Mouse (Mus musculus) naive thymus-derived CD4-positive, alpha-beta T cell, adult 2 months (primary cell): Measurements from ENCODE around the gene Pik3ip1.
A peak's percentile ranks its signal among the peaks of the same experiment; 100 is the strongest.

Experiments
- DNase-seq: peaks from one replicate; pipeline ENCODE4 v3.0.0-alpha.2; 2011; ENCODE audit warnings: low read depth

Pik3ip1 gene

GRCm38 (mm10) chr11:3337173-3337955 lies 7.2 kb downstream of the Pik3ip1 start:
- DNase-seq = no peak

DNA sequence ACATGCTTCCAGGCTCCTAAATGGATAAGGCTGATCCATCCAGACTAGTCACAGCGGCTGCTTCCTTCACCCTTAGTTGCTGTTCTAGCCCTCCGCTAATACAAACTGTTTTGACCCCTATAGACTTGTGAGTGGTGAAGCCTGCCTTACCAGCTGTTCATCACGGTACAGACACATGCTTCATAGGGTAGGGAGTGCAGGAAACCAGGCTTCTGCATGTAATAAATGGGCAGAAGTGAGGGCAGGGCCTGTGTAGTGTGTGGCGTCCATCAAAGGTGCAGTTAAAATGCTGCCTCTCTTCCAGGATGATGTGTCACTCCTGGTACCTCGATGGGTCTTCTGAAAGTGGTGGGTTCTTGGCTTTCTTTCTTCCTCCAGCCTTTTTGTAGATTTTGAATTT lies 7.8 kb downstream of the Pik3ip1 start:
- DNase-seq = no peak

DNA sequence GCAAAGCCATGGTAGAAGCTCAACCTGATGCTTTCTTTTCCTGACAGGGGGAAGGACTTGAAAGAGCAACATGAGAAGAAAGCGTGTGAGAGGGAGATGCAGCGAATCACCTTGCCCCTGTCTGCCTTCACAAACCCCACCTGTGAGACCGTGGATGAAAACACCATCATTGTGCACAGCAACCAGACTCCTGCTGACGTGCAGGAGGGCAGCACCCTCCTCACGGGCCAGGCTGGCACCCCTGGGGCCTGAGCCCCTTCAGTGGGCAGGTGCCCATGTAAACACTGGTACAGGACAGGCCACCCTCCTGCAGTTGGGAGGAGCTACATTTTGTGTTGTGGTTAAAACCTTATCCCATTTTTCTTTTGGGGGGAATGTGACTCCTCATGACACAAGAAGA lies 11.3 kb downstream of the Pik3ip1 start:
- no peak for DNase-seq

DNA sequence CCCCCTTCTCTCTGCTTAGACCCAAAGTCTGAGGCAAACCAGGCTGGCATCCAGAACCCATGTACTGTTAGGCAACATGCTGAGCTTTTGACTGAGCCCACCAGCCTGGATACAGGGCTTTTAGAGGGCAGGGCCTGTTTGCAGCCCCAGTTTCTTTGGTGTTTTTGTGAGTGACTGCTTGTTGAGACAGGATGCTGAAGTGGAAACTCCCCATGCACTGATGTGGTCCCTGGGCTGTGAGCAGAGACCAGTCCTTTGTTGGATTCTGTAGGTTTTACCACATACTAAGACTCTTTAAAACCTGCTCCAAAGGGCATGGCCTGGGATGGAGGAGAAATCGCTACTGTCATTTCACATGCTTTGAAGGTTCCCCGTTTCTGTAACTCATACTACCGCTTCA lies 14.7 kb downstream of the Pik3ip1 start:
- DNase-seq = peak; percentile 84

DNA sequence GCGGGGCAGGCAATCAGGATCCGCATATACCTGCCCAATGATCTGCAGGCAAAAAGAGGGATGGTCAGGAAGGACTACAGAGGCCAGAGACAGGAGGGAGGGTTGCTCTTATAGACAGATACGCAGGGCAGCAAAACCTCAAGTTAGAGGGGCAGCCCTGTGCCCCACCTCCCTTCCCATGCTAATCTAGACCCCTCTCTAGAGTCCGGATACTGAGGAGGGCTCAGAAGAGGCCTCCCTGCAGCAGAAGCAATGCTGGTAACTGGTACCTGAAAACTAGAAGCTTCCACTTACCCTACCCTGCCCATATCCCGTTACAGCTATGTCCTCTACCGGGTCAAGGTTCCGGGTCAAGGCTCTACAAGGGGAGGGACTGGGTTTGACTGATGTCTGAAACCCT lies 16.1 kb downstream of the Pik3ip1 start:
- no peak for DNase-seq

- DNase-seq = peak; percentile 90
Observed at GRCm38 (mm10) chr11:3347091-3347834, 17.1 kb downstream of the Pik3ip1 start.

GRCm38 (mm10) chr11:3347835-3348195 lies 17.6 kb downstream of the Pik3ip1 start:
- no peak for DNase-seq

DNA sequence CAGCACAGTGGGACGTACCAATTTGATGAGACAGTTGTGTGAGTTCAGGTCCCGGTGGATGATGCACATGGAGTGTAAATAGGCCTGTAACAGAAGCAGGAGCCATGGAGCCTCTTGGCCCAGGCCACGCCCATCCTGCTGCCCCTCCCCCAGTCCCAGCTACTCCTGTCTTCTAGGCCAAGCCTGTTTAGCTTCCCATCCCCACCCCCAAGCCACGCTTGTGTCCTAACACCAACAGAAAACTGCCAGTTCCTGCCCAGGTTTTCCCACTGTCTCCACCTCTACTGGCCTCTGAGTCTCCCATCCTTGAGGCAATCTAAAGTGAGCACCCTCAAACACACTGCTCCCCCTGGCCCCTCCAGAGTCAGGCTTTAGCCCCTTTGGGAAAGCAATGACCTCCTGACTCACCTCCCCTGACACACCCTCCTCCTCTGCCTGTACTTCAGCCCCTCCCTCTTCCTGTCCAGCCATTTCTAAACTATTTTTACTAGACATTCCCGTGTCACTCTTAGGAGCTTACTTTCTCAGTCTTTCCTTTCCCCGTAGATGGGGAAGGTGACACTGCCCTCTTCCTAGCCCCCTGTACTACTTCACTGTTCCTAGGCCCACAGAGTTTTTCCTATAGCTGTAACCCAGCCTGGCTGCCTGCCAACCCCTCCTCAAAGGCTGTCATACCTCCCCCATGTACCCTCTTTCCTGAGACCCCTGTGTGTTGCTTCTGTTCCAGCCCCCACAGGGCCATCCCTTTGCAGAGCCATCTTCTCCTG lies 18.6 kb downstream of the Pik3ip1 start:
- peak; percentile 48 for DNase-seq

DNA sequence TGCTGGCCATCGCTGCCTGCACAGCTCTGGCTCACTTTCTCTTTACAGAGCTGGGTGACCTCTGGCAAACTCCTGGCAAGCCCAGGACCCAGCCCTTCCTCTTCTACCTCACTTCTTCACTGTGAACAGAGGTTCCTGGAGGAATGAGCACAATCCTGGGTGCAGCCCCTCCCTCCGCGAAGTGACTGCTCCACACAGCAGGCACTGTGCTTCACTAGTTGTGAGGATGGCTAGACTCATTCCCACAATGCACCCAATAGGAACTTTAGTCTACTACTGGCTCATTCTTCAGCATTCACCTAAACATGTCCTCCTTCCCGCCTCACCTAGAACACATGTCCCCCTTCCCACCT lies 19.1 kb downstream of the Pik3ip1 start:
- DNase-seq = no peak

GRCm38 (mm10) chr11:3352131-3352530 lies 21.9 kb downstream of the Pik3ip1 start:
- DNase-seq = no peak

- peak; percentile 70 for DNase-seq
Observed at GRCm38 (mm10) chr11:3352990-3353585, 22.9 kb downstream of the Pik3ip1 start.

- no peak for DNase-seq
Observed at GRCm38 (mm10) chr11:3362854-3363253, 32.7 kb downstream of the Pik3ip1 start.

DNA sequence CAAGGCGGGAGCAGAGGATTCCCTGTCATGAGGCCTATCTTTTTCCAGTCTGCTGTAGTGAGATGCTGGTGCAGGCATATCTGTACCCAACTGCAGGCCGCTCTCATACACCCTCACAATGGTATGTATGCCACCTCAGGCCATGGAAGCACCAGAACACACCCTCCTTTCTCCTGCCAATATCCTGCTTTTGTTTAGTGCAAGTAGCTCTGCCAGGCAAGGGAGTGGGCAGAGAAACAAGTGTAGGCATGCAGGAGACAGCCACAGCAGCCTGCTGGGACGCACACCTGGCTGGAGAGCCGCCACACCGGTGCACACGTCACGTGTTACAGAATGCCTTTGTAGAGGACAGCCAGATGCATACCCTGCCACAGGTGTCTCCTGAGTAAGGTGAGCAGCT lies 36.2 kb downstream of the Pik3ip1 start:
- DNase-seq = no peak

DNA sequence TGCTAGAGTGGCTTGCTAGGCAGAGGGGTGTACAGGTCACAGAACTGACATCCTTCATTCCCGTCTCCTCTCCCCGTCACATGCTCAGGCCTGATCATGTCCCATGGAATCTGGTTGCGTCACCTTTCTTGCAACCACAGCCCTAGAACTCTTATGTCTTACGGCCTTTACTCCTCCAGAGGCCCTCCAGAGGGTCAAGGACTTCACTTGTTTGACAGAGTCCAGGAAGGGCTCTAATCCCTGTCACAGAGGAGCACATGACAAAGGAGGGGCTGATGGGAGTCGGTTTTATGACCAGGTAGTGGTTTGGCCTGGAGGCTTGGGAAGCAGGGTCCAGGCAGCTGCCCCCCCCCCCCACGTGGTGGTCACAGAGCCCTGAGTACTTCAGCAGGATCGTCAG lies 38.8 kb downstream of the Pik3ip1 start:
- no peak for DNase-seq

- no peak for DNase-seq
Observed at GRCm38 (mm10) chr11:3369449-3369848, 39.2 kb downstream of the Pik3ip1 start.

DNA sequence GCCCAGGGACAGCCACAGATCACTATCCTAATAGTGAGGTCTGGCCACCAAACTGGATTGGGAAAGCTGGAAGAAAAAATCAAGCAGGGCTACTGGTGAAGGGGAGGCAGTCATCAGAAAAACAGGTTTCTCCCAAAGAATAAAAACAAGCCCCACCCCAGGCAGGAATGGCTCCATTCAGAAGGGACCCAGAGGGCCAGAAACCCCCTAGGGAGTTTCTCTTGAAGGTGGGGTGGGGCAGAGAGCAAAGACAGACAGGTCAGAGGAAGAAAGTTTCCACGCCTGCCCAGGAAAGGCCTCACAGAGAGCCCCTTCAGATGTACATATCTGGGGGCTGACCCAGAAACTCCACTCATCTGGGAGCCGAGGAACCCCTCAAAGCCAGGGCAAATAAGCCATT lies 40.0 kb downstream of the Pik3ip1 start:
- no peak for DNase-seq

DNA sequence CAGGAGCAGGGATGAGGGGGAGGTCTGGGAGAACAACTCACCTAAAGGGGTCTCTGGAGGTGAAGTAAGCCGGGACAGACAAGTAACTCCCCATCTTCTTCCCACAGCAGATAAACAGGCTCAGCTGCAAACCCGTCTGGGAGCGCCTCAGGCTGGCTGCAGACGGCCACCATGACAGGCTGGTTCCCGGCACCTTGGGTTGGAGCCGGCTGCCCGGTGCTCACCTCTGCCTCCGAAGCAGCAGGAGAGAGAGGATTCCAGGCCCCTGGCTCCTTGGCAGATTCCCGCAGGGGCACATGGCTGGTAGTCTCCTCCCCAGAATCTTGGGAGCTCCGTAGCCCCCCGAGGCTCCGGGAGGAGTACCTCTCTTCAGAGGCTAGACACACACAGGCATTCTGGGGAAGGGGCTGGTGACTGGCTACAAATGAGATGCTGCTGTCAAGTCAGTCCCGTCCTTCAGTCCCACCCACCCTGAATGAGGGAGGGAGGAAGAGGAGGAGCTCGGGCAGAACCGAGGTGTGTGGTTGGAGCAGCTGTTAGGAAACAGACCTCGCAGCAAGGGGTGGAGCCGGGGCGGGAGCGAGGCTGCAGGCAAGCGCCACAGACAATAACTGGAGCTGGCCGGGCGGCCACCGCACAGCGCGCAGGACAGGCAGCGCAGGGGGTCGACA lies 40.9 kb downstream of the Pik3ip1 start:
- peak; percentile 68 for DNase-seq

DNA sequence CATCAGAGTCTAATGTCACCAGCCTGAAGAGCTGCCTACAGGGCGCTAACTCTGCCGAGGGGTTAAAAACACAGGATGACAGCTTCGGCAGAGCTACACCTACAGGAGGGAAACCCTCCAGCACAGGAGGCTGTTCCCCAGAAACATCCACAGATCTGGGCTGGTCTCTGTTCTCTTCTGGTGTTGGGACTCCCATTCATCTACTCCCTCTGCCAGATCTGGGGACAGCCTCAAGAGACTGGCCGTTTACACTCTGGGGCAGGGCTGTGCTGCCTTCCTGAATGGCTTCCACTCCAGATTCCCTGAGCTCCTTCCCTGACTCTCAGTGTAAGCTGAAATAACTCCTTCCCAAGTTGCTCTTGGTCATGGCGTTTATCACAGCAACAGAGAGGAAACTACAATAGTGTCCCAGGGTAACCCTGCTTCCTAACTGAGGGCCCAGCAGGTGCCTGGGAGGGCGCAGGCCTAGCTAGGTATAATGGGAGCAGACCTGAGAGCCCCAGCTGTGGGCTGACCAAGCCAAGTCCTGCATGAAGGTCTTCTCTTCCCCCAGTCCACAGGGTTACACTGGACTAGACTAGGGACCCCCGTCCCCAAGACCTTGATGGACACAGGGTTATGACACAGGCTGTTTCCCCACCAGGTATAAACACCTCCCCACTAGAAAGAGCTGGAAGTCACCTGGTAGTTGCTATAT lies 41.5 kb downstream of the Pik3ip1 start:
- no peak for DNase-seq

DNA sequence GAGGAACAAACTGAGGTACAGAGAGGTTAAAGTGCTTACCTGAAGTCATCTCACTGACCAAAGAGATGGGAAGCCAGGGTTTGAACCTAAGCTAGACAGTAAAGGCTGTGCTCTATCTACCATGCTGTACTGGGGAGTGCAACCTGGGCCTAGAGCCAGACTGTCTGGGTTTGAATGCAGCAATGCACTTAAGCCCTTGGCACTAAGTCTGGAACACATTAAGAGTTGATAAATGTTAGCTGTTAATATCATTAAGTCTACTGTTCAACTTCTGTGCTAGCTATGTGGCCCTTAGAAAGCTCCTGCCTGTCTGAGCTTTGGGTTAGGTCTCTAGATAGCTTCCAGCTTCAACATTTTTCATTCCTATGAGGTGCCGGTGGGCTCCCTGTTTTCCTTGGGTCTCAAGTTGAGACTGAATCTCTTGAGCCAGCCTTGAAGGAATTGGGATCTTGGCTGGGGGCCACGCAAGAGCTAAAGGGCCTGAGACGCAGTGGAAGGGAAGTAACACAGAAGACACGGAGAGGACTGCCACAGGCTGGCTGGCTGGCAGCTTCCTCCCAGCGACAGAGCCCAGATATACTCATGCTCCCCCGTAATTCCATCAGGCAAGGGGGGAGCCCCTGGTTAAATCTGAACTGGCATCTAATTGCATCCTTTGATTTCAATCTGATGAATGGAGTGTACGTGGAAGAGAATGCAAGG lies 43.5 kb downstream of the Pik3ip1 start:
- no peak for DNase-seq

GRCm38 (mm10) chr11:3374293-3374645 lies 44.1 kb downstream of the Pik3ip1 start:
- DNase-seq = no peak

DNA sequence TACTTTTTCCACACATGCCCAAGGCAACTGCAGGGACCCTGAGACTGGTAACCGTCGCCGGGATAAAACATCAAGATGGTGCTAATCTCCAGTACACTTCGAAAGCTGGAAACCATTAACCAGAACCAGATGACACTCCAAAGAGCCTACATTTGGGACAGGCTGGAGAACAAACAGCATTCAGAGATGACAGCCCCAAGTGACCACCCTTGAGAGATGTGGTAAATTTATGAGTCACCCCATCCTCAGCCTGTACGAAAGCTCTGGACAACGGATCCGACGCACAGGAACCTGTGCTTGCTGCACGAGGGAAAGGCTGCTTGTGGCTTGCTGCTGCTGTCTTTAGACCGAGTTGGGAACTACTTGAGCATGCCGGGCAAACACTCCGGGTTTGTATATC lies 44.5 kb downstream of the Pik3ip1 start:
- DNase-seq = no peak
